Mouse (Mus musculus) heart, adult 9 months (tissue): ENCODE data around the gene Cd55.
"Not testable (repeated sequence)": the region's sequence is repeated elsewhere in the genome, so short reads cannot be mapped to it uniquely, and the experiment has no call there.

Source experiments
- DNase-seq, 2 experiments: peaks; one replicate each; pipeline ENCODE4 v3.0.0; 2022; ENCODE audit warnings: low spot score in 2 of 2

The Cd55 gene

DNA sequence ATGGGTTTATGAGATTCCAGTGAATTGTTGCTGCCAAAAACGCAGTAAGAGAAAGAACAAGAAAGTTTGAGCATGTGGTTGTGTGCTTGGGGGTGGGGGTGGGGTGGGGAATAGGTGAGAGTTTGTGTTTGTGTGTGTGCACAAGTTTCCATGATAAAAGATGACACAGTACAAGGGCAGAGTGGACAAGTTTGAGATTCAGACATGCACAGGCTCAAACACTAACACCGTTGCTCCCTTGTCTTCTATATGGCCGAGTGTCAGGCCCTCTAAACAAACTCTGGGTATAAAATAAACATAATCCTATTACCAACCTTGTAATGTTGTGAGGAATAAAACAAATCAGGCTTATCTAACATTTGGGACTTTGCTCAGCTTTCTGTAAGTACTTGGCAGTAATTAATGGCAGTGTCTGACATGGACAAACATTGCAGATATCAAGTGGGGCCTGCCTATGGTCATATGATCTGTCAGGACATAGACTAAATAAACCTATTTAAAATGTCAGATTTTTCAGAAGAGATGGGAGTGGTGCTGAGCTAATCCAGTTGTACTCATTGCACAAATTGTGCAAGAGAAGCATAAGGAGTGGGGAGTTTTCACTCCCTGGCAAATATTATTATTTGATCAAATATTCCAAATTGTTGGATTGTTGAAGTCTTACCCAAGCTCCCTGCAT, 35.2 kb downstream of the Cd55 start:
- not testable (repeated sequence) for DNase-seq

- DNase-seq = no peak
Measured at GRCm38 (mm10) chr1:130422664-130423111, 39.9 kb downstream of the Cd55 start, which contains the start of gene Cd55b. TSS of gene Cd55b (minus strand) at chr1:130423009.

- DNase-seq = not testable (repeated sequence)
Measured at GRCm38 (mm10) chr1:130422033-130422432, 40.5 kb downstream of the Cd55 start.

DNA sequence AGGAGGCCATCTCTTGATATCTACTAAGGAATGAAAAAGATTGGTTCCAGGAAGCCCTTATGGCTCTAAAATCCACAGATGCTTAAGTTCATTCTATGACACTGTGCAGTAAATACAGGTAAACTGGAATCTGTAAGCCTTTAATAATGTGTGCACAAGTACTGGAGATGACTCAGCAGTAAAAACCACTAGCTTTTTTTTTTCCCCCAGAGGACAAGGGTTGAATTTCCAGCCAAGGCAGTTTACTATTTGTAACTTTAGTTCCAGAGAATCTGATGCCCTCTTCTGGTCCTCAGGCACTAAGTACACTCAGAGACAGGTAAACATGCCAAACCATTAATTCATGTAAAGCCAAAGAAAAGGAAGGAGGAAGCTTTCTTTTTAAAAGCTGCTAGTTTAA, 65.4 kb downstream of the Cd55 start:
- not testable (repeated sequence) for DNase-seq
